Mouse (Mus musculus): Measurements from ENCODE around the gene Adap1.

DNA sequence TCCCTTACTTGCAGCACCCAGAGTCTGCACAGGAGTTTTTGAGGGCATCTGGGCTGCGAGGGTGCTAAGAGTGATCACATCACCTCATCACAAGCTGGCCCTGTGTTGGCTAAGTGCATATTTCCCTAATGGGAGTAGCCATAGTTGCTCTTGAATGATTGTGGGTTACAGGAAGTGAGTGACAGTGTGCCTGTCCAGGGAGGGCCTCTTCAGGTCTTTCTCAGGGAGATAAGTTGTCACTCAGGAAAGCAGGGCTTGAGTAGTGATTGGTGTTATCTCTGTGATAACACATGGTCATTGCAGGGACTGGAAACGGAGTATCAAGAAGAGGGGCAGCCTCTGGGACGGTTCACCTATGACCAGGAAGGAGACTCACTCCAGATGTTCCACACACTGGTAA lies 77.7 kb downstream of the Adap1 start:
- TF ChIP-seq ZC3H11A (IDR thresholded peaks at IDR 0.05; ENCODE audit: borderline replicate concordance, low read depth, low read length) (no peak), ZNF384 (IDR thresholded peaks at IDR 0.05; ENCODE audit: low read depth, low read length) (no peak)

Measured in ES-E14 (cell line).